Mouse (Mus musculus): ENCODE measurements at regions not wholly inside any gene's neighbourhood (a gene's known extent, or its start where the extent isn't known, plus 50 kb on each side); places are given as distances from the start of the nearest gene placed in this dataset.

- TF ChIP-seq CTCF (IDR thresholded peaks at IDR 0.05; ENCODE audit: borderline replicate concordance, insufficient read depth, low read length), result no peak
- no peak for TF ChIP-seq POLR2A (IDR thresholded peaks at IDR 0.05; ENCODE audit: low read depth, low read length)
Measured at GRCm38 (mm10) chr8:126788669-126789068, 157.0 kb downstream of the Tomm20 start.

Measured in embryonic fibroblast, embryonic 13.5 days (primary cell).